Mouse (Mus musculus) heart, adult 9 months (tissue): ENCODE measurements around the gene Tpcn1.

Experiments
- DNase-seq, 2 experiments: peaks; one replicate each; pipeline ENCODE4 v3.0.0; 2022; ENCODE audit warnings: low spot score in 2 of 2

The Tpcn1 gene

DNA sequence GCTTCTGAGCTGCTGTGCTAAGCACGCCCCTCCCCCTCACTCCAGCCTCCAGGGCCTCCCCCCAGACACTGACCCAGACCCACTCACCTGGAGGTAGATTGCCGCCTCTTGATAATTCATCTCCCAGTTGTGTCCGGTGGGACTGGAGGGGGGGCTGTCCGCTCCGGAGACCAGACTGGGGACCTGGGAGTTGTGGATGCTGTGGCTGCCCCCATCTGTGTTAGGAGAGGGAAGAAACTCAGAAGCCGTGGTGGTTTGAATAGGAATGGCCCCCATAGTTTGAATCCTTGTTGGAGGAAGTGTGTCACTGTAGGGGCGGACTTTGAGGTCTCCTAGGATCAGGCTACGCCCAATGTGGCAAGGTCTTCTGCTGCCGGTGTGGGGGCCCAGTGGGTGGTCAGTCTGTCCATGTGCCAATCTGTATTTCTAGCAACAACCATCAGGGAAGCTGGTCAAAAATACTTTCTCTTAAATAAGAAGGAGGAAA, 28.3 kb downstream of the Tpcn1 start:
- peak in 1 of 2 experiments; percentile 16 for DNase-seq

DNA sequence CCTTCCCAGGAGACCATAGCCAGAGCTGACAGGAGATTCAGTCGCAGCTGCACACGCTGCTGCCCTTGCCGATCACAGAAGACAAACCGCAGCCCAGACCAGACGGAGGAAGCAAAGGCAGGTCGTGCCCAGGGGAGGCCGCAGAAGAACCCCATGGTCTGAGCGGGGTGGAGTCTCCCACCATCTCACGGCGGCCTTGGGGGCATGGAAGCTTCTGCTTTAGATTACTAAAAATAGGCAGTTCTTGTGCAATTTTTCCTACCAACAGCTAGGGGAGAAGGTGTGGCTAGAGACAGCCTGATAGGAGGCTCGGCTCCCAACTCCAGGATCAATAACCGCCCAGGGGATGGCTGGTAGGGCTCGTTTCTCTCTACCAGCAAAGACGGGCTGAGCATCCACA, 29.7 kb downstream of the Tpcn1 start:
- DNase-seq, result peak in 1 of 2 experiments; percentile 51

DNA sequence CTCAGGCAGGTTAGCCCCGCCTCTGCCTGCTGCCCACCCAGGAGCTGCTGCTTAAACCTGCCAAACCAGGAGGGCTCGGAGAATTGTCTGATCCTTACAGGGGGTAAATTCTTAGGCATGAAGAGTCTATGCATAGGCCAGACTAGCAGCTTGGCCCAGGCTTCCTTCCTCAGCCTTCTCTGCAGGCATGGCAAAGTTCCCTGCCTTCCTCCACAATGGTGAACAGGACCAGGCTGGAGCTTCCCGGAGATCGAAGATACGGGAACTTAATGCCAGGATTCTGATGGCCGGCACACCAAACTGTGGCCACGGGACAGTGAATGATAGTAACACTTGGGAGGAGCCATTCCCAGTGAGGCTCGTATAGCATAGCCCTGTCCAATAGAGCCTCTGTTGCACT, 30.4 kb downstream of the Tpcn1 start:
- DNase-seq, result no peak

DNA sequence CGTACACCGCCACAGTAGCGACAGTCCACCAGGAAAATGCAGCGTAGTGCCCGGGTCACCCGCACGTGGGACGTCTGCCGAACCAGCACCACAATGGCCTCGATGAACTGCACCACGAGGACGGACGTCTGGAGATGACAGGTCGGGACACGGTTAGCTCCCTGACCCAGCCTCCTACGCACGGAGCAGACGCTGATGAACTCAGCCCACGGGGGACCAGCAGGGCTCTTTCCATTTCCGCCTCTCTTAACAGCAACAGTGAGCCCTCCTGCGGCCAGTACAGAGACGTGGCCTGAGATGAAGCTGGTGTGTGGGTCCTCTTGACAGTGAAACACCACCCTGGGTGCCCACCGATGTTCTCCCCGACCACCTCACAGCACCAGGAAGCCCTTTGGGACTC, 32.6 kb downstream of the Tpcn1 start:
- no peak for DNase-seq

DNA sequence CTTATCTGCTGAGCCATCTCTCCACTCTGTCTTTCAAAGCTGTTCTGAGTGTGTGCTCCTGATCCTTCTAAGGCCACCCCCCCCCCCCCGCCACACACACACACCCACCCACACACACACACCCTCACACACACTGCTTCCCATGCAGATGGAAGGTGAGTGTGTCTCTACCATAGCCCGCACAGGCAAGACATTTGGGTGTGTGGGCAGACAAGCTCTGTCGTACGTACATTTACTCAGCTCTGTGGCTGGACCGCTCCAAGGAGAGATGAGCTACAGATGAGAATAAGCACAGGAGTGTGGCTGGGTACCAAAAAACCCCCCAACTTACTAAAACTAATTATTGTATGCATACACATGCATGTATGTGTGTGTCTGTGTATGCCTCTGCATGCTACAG, 37.8 kb downstream of the Tpcn1 start:
- DNase-seq, result no peak

DNA sequence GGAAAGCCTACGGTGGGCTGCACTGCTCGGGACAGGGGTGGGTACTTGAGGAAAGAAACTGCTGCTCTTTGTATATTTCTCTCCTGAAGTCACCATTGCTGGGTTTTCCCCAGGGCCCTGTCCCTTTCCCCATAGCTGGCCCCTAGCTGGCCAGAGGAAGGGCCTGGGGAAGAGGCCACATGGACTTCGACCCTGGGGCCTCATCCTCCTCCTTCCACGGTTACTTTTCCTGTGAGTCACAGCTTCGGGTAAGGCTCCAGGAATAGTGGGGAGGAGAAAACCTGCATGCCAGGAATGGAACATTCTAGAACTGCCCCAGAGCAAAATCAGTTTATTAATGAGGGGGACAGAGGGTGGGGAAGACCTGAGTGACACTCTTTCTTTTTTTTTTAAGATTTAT, 38.3 kb downstream of the Tpcn1 start:
- DNase-seq, result no peak

DNA sequence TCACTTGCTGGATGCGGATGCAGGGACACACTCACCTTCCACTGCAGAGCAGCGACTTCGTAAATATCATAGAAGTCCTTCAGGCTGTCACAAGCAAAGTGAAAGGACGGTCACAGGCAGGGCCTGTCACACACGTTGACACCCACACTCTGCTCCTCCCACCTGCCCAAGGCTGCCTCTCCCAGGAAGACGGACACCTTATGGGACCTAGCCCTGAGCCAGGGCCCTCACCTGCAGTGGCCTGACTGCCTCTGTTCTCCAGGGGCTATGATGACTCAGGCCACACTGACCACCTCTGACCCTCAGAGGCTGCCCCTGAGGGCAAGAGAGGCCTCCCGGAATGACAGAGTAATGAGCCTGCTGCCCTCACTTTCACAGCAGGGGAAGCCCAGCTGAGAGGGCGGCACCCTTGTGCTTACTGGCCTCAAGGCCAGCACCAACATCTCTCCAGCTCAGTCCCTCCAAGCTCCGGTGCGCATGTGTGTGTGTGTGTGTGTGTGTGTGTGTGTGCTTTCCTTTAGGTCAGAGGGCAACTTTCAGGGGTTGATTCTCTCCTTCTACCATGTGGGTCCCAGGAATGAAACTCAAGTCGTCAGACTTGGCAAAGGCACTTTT, 40.1 kb downstream of the Tpcn1 start:
- no peak for DNase-seq

DNA sequence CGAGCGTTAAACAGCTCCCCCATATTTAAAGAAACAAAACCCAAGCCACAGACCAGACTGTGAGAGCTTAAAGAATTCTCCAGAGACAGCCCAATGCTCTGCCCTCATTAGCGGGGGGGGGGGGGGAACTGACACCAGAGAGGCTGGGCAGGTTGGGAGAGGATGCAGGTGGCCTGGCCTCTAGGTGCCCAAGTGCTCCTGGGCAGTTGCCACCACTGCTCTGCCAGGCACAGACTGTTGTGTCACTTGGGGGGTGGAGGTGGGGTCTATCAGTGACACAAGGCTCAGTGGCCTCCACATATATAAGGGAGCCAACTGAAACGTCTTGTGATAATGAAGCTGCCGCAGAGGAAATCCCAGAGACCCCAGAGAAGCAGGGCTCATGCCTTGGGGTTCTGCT, 51.8 kb downstream of the Tpcn1 start:
- DNase-seq, result no peak

DNA sequence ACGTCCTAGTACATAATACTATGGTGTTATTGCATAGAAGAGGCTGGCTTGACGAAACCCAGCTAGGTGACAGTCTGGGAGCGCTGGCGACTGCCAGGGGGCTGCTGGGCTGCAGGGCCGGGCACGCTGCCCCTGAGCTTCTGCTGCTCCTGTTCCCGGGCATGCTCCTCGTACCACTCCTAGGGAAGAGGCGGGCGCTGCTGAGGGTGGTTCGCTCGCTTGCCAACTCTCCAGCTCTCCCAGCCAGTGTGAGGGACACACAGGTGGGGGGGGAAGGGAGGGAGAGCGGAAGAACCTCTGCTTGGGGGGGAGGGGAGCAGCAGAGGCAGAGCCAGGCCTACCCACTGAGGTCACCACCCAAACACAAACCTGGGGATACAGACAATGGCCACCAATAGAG, 52.4 kb downstream of the Tpcn1 start:
- DNase-seq, result peak; percentile 46 to 56

DNA sequence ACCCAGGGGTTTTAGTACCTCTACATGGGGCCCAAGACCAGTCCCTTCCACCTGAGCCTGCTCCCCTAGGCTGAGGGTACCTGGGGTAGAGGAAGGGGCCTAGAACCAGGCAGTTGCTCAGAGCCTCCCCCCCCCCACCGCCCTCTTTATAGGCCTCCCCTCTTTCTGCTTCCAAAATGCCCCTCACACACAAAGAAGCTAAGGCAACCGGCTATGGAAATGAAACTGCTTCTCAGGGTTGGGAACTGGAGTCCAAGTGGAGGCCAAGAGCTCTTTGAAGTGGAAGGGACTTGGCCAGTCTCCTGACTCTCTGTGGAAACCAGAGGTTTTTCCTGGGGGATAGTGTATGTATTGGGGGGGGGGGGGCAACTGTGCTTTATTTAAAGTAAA, 53.8 kb downstream of the Tpcn1 start:
- no peak for DNase-seq

DNA sequence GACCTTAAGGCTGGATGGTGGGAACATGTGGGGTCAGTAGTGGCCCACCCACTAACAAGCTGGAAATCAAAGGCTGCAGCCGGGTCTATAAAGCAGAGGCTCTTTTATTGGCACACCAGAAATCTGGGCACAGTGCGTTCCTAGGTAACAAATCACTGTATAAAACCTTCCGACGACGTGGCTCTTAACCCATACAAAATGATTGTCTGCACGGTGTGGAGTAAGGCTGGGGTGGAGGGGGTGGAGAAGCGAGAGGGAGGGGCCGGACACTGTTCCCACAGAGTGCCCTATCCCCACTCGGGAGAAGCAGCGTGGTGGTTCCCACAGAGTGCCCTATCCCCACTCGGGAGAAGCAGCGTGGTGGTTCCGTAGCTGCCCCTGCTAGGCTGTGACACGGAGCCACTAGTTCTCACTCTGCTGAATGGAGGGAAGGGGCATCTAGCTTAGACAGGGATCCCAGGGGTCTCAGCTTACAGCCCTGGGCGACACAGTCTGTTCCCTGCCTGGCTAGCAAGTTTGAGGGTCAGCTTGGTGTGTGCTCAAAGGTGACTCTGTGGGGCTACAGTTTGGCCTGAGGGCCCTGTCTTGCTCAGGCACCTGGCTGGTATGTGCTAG, 54.3 kb downstream of the Tpcn1 start:
- no peak for DNase-seq

DNA sequence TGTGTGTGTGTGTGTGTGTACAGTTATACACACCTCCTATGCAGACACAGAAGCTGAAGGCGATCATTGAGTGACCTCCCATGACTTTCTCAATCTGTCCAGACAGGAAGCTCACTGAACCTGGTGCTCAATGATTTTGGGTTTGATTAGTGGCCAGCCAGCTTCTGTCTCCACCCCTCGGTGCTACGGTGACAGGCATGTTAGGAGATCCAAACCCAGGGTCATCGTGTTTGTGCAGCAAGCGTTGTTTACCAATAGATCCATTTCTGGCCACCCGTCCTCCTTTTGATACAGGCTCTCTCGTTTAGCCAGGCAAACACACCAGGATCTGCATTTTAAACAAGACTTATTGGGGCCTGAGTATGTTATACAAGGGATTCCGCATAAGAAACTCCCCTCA, 56.8 kb downstream of the Tpcn1 start:
- no peak for DNase-seq

DNA sequence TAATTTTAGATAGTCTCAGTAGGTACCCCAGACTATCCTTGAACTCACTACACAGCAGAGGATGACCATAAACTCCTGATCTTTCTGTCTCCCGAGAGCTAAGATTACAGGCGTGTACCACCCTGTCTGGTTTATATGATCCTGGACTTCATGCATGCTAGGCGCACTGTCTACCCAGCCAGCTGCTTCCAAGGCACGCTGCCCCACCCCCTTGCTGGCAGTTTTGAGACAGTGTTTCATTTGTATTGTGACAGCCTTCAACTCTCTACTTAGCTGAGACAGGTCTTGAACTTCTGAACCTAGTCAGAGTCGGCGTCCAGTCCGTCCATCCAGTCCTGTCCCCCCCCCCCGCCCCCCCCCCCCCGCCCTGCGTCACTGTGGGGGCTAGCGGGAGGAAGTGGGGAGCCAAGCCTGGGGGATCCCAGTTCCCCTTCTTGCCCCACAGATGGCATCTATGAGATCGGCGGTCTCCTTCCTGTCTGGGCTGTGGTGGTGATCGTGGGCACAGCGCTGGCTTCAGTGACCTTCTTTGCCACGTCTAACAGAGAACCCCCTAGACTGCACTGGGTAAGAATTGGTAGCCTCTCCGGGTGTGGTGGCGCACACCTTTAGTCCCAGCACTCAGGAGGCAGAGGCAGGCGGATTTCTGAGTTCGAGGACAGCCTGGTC, 61.0 kb downstream of the Tpcn1 start:
- no peak for DNase-seq

DNA sequence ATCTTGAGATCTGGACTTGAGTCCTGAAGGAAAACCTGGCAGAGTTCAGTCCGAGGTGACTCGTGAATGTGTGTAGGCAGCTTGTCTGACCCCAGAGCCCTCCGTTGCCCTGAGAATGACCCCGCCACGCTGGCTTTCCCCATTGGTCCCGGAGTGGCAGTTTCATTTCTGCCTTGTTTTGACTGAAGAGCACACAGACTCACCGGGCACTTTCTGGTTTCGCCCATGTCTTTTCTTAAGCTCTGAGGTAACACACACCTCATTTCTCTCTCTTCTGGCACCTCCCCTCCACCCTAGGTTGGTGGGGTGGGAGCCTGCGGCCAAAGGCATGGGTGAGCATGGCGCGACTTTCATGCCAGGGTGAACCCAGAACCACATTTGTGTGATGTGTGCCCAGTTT, 62.2 kb downstream of the Tpcn1 start:
- DNase-seq, result no peak

DNA sequence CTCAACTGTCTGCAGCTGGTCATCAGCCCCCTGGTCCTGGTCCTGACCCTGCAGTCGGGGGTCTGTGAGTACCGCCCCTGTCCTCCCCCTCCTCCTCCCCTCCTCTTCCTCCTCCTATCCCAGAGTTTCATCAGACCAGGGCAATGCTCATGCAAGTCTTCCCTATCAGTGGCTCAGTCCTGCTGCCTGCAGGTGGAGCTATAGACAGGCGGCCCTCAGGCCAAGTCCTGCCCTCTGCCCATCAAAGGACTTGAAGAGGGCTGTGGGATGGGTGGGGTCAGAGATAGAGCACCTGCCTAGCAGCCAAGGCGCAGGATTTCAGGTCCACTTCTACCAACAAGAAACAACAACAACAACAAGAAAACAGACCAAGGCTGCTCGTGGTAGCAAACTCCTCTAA, 62.7 kb downstream of the Tpcn1 start:
- no peak for DNase-seq

DNA sequence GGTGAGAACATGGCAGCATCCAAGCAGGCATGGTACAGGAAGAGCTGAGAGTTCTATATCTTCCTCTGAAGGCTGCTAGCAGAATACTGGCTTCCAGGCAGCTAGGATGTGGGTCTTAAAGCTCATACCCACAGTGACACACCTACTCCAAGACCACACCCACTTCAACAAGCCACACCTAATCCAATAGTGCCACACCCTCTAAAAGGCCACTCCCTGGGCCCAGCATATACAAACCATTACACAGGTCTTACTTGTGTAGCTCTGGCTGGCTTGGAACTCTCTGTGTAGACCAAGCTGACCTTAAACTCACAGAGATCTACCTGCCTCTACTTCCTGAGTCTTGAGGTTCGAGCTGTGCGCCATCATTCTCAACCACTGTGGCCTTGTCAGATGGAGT, 63.7 kb downstream of the Tpcn1 start:
- no peak for DNase-seq

DNA sequence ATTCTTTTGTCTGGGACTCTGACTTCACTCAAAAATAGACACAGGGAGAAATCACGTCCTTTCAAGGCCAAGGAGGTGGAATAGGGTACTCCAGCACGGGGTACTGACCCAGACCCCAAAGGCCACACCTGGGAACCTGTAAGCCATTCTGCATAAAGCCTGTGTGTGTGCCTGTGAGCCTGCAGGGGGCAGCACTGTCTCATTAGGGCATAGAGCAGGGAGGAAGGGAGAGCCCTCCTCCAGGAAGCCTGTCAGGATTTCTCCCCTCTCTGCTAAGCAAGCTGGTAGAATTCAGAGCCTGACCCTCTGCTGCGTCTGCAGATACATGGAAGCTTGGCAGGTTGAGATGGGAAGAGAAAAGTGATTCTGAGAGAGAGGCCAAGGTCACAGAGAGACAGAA, 65.8 kb downstream of the Tpcn1 start:
- no peak for DNase-seq

DNA sequence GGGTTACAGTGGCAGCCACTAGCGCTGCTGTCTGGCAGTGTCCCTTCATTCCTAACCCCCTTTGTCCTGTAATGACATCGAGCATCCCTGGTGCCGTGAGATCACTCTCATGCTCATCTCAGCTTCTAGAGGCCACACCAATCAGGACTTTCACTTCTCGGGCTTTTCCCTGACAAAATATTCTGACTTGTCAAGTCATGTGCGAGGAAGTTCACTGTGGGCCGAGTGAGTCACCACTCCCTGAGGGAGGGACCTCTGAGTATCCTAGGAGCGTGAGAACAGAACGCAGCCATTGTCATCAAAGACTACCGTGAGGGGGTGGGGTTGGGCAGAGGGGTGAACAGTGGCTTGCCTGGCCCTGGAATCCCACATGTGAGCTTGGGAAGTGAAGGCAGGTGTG, 70.9 kb downstream of the Tpcn1 start:
- peak; percentile 87 for DNase-seq

DNA sequence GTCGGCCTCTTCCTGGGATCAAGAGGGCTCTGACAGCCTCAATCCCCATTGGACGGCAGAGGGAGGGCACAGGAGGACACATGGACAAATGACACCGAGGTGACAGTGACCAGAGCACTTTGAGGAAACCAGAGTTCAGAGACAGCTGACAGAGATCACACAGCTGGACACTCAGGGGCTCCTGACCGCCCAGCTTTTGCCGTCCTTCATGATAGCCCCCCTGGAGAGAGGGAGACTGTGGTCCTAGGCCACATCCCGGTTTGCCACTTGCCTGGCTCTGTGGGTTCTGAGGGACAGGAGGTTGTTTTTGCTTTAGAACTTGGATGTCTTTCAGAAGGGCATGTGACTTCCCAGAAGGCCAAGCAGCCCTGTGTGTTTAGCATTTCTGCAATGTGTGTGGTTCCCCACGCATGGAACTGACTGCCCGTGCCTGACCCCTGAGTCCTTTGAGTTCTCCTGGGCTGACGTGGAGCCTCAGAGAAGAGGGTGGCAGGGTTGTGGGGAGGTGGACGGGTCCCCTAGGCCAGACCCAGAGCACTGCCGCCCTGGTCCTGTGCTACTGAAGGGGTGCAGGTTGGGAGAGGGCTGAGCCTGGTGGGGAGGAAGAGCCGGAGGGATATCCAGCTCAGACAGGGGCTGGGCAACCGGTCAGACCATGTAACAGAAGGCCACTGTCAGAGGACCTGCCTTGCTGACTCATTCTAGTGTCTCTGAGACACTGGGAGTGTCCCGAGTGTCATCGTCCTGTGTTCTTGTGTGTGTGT, 72.1 kb downstream of the Tpcn1 start:
- peak; percentile 69 to 74 for DNase-seq

DNA sequence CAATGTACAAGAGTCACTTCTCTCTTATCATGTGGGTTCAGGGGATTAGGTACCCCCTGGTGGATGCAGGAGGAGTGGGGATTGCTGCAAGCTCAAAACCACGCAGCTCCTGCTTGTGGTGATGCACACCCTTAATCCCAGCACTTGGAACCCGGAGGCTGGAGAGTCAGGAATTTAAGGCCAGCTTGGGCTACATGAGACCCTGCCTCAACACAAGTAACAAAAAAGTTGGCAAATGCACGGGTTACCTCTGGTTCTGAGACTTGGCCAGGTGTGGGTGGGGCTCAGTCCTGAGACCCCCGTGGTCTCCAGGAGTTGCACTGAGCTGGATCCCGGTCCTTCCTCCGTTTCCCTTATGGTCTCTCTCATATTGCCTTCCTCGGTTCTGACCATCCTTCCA, 73.0 kb downstream of the Tpcn1 start:
- no peak for DNase-seq

DNA sequence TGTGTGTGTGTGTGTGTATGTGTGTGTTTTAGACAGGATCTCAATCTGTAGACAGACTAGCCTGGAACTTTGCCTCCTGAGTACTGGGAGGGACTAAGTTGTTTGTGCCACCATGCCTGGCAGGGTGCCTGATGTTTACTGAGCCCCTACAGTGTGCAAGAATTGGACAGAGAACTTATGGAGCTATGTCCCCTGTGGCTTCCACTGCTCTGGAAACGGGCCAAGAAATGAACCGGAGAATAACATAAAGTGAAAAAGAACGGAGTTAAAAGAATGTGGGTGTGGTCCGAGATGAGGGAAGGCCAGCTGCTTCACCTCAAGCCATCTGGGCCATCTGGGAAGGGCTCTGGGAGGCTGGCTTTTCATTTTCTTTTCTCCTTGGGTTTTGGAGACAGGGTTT, 73.7 kb downstream of the Tpcn1 start:
- DNase-seq, result peak; percentile 41 to 54

DNA sequence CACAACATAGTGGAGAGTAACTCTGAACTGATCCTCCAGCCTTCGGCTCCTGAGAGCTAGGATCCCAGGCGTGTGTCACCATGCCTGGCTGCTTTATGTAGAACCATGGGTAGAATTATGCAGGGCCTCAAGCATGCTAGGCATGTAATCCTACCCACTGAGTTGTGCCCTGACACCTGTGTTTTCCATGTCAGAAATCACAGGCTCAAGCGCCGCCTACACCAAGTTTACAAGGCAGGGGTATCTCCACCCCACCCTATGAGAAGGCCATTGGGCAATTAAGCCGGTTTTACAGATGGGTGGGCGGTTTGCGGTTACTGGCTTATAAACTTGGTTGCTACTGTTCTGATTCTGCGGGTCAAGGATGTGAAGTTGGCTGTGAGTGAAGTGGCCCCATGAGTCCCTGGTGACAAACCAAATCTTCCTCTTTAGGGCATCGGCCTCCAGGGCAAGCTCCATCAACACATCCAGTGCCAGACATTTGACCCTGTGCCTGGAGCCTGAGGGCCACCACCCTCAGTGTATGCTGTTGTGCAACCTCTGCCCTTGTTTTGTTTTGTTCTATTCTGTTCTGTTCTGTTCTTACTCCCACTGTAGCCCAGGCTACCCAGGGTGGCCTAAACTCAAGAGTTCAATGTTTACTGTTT, 74.3 kb downstream of the Tpcn1 start:
- peak; percentile 35 to 38 for DNase-seq
